Mouse (Mus musculus) ES-E14 (cell line): Measurements from ENCODE around the gene Tbc1d30.

ENCODE experiments used
- HCFC1 ChIP-seq: IDR thresholded peaks from 2 replicates; pipeline ENCODE4 v1.6.1; 2012; ENCODE audit warnings: low read length, inconsistent platforms, borderline replicate concordance; ENCODE audit not compliant: insufficient read depth
- MAFK ChIP-seq: IDR thresholded peaks from 2 replicates; pipeline ENCODE4 v1.6.1; 2014; ENCODE audit warnings: mild to moderate bottlenecking, low read depth, low read length, inconsistent platforms; ENCODE audit not compliant: insufficient read depth
- ZC3H11A ChIP-seq: IDR thresholded peaks from 2 replicates; pipeline ENCODE4 v1.6.1; 2012; ENCODE audit warnings: low read depth, mild to moderate bottlenecking, inconsistent platforms, low read length, borderline replicate concordance
- ZNF384 ChIP-seq: IDR thresholded peaks from 2 replicates; pipeline ENCODE4 v1.6.1; 2012; ENCODE audit warnings: low read depth, low read length, inconsistent platforms

GRCm38 (mm10) chr10:121301868-121302267 is 49.2 kb downstream of the Tbc1d30 start:
- TF ChIP-seq MAFK (no peak), ZNF384 (no peak), HCFC1 (no peak), ZC3H11A (no peak)
